Mouse (Mus musculus) olfactory bulb, adult 2 months (tissue): Measurements from ENCODE around the gene Oxsr1.

ENCODE experiments used
- CTCF ChIP-seq: fragments of 200-500 bp; IDR thresholded peaks from 2 replicates; pipeline ENCODE4 v1.5.1; 2012; ENCODE audit warnings: low read depth, mild to moderate bottlenecking, low read length, moderate library complexity; ENCODE audit not compliant: insufficient read depth
- POLR2A ChIP-seq: fragments of 200-500 bp; IDR thresholded peaks from 2 replicates; pipeline ENCODE4 v1.6.1; 2012; ENCODE audit warnings: mild to moderate bottlenecking, low read depth, low read length, moderate library complexity; ENCODE audit not compliant: insufficient read depth

DNA sequence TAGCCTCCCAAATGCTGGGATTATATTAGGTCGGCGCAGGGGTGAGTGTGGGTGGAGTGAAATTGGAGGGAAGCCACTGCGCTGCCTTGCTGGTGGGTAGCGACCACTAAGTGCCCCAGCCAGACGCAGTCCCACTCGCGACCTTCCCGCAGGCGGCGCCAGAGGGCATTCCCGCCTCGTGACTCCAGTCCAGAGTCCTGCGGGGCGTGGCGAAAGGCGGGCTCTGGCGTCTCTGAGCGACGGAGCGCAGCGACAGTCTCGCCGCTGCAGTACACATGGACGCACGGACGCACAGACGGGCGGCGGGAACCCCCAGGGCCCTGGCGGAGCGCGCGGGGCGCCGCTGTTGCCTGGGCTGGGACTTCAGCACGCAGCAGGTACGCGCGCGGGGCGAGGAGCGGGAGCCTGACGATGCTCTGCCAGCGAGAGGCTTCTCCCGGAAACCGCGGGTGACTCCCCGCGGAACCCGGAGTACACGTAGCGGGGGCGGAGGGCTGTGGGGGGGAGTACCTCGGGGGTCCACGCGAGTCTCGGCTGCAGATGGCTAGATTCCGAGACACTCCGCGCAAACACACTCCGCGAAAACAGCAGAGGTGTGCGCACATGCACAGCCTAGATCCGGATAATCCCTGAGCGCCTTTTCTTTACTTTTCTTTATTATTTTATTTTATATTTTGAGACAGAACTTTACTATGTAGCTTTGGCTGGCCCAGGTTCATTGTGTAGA is 35.3 kb upstream of the Oxsr1 start, which contains the start of gene Xylb:
- TF ChIP-seq CTCF (peak; percentile 79), POLR2A (no peak)
